Mouse (Mus musculus) small intestine, adult 2 months (tissue): ENCODE data around the gene Hist1h2bk.

Source experiments
- CTCF ChIP-seq: fragments of 200-500 bp; IDR thresholded peaks from 2 replicates; pipeline ENCODE4 v1.5.1; 2012; ENCODE audit warnings: low read depth, mild to moderate bottlenecking, control low read depth, inconsistent platforms, low read length, moderate library complexity, mixed read lengths; ENCODE audit not compliant: insufficient replicate concordance, insufficient read length; ENCODE audit errors: extremely low read depth
- POLR2A ChIP-seq: fragments of 200-500 bp; IDR thresholded peaks from 2 replicates; pipeline ENCODE4 v1.6.1; 2012; ENCODE audit warnings: low read depth, mild to moderate bottlenecking, control low read depth, inconsistent platforms, low read length, moderate library complexity

- no peak for TF ChIP-seq POLR2A
- TF ChIP-seq CTCF = no peak
Measured at GRCm38 (mm10) chr13:21996101-21996839, 39.4 kb upstream of the Hist1h2bk start.
